Mouse (Mus musculus): ENCODE data around the gene Neurl3. TPM values are rescaled to one million over a fixed set of nuclear protein-coding genes. Genes with fewer than 3 reads are reported as not detected.

Neurl3 gene
- total RNA-seq, 4 experiments from 2014 or later: 2.0 to 4.4 (median 2.8) TPM

Other genes with a start within 250 kb of the Neurl3 start
- 10 to 100 TPM; 20.3 to 24.4 (median 21.2) TPM for gene Hs6st1, start 206.3 kb downstream of the Neurl3 start, total RNA-seq (2022)
- gene Uggt1, start 30.0 kb downstream of the Neurl3 start, total RNA-seq (2022): 10 to 100 TPM; 26.8 to 31.9 (median 28.4) TPM
- 10 to 100 TPM in 2 of 4 experiments, 1 to 10 TPM in 2; 4.7 to 16.6 (median 9.9) TPM for gene Arid5a, start 33.1 kb upstream of the Neurl3 start, total RNA-seq (2022)
- 10 to 100 TPM; 46.9 to 76.4 (median 65.2) TPM for gene Kansl3, start 94.5 kb upstream of the Neurl3 start, total RNA-seq (2022)
- gene Fer1l5, start 97.6 kb upstream of the Neurl3 start, total RNA-seq (2022): not detected
- gene Lman2l, start 170.6 kb upstream of the Neurl3 start, total RNA-seq (2022): 10 to 100 TPM; 26.3 to 29.4 (median 27.8) TPM
- 1 to 10 TPM; 3.7 to 5.2 (median 4.7) TPM for gene Cnnm4, start 196.9 kb upstream of the Neurl3 start, total RNA-seq (2022)
- gene Cnnm3, start 237.2 kb upstream of the Neurl3 start, total RNA-seq (2022): 10 to 100 TPM in 3 of 4 experiments, 1 to 10 TPM in 1; 8.6 to 16.3 (median 11.7) TPM

Data from heart, adult 8-10 months (tissue).